Mouse (Mus musculus) kidney, adult 2 months (tissue): ENCODE measurements around the gene Ppp1r9a. TPM values are rescaled to one million over a fixed set of nuclear protein-coding genes. Genes with fewer than 3 reads are reported as not detected.

ENCODE experiments used
- DNase-seq: peaks from one replicate; pipeline ENCODE4 v3.0.0; 2021
- H3K27ac ChIP-seq: fragments of 200-500 bp; 2 replicates; pipeline ENCODE4 v1.5.1; 2012; ENCODE audit warnings: low read depth, low read length, control low read depth, inconsistent platforms; ENCODE audit not compliant: insufficient read depth
- H3K27me3 ChIP-seq: fragments of 200-500 bp; replicated peaks from 2 replicates; pipeline ENCODE4 v1.6.1; 2012; ENCODE audit warnings: mild to moderate bottlenecking, moderate library complexity, low read length, inconsistent platforms; ENCODE audit not compliant: control insufficient read depth, insufficient read depth
- H3K36me3 ChIP-seq: fragments of 200-500 bp; 2 replicates; pipeline ENCODE4 v1.6.1; 2012; ENCODE audit warnings: mild to moderate bottlenecking, moderate library complexity, low read length, inconsistent platforms; ENCODE audit not compliant: control insufficient read depth, insufficient read depth
- H3K4me1 ChIP-seq: fragments of 200-500 bp; 2 replicates; pipeline ENCODE4 v1.6.1; 2011; ENCODE audit warnings: low read length; ENCODE audit not compliant: control insufficient read depth, insufficient read depth
- H3K4me3 ChIP-seq: fragments of 200-500 bp; 2 replicates; pipeline ENCODE4 v1.5.1; 2011; ENCODE audit warnings: mild to moderate bottlenecking, low read depth, low read length, control low read depth; ENCODE audit not compliant: insufficient read depth
- CTCF ChIP-seq: fragments of 200-500 bp; conservative IDR thresholded peaks from 2 replicates; pipeline ENCODE4 v1.5.1; 2011; ENCODE audit warnings: low read depth, mild to moderate bottlenecking, control low read depth, low read length, moderate library complexity, mixed read lengths; ENCODE audit not compliant: insufficient read depth, insufficient read length
- POLR2A ChIP-seq: fragments of 200-500 bp; IDR thresholded peaks from one replicate; pipeline ENCODE4 v1.6.1; 2011; ENCODE audit warnings: low read depth, low read length, control low read depth
- WGBS: fragments of 180-500 bp; shearing (Covaris S2); methylation state at CpG from one replicate; pipeline ENCODE4 v1.1.7; 2018; 5-methylcytosine and 5-hydroxymethylcytosine counted together
- polyA plus RNA-seq: library from polyadenylated mRNA; depleted of rRNA; stranded (reverse); fragments of >200 nt; gene quantifications from 2 replicates; pipeline ENCODE4 v1.2.3, GENCODE M21; 2012

Ppp1r9a gene
- polyA plus RNA-seq, 1 experiment, result 3.0 TPM

- 92% methylated on average over 9 of the region's 9 CpGs for WGBS
These were observed 89.6 kb downstream of the Ppp1r9a start for GRCm38 (mm10) chr6:4992308-4992707.

DNA sequence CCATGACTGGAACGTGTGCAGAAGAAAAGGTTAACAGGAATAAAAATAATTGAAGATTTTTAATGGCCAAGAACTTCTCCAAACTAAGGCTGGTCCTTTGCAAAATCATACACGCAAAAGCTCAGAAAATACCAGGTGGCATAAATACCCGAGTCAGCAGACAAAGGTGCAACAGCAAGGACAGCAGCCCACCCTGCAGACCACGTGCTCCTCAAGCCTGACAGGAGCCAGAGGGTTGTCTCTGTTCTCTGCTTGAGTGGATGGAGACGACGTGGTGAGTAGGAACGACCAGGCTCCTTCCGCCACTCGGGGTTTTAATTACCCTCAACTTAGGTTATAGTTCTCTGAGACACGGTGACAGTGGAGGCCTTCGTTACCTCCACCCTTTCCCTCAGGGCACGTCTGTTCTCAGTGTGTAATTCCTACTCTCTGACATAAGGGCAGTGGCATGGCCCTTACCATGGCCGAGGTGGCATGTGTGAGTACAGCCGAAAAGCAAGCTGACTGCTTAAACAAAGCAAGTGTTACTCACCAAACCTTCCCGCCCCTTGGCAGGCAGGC lies 91.0 kb downstream of the Ppp1r9a start:
- DNase-seq, result no peak
- 59% methylated on average over 15 of the region's 15 CpGs for WGBS
- TF ChIP-seq CTCF (no peak), POLR2A (no peak)
- no peaks in the 10 kb centered on the region for H3K36me3 ChIP-seq
- H3K27me3 ChIP-seq, result no peaks in the 10 kb centered on the region; the same call in 1 of the 2 replicates
- no peak overlapping the region for H3K27ac ChIP-seq
- no peaks in the 10 kb centered on the region for H3K4me1 ChIP-seq
- H3K4me3 ChIP-seq, result no peak overlapping the region

More at GRCm38 (mm10) chr6:4992308-4992707, 89.6 kb downstream of the Ppp1r9a start:
- no peak for DNase-seq
- TF ChIP-seq POLR2A (no peak), CTCF (no peak)
- Histone ChIP-seq H3K4me3 (no peak overlapping the region), H3K36me3 (no peaks in the 10 kb centered on the region), H3K4me1 (no peaks in the 10 kb centered on the region), H3K27me3 (no peaks in the 10 kb centered on the region; the same call in 1 of the 2 replicates), H3K27ac (no peak overlapping the region)

- 68% methylated on average over 14 of the region's 14 CpGs for WGBS
- no peak for TF ChIP-seq POLR2A
- TF ChIP-seq CTCF, result no peak
- Histone ChIP-seq H3K4me3 (no peak overlapping the region), H3K36me3 (no peaks in the 10 kb centered on the region), H3K27me3 (no peaks in the 10 kb centered on the region; the same call in 1 of the 2 replicates), H3K27ac (no peak overlapping the region), H3K4me1 (no peaks in the 10 kb centered on the region)
- DNase-seq, result no peak
These were observed 91.6 kb downstream of the Ppp1r9a start for GRCm38 (mm10) chr6:4994161-4994919.

GRCm38 (mm10) chr6:4997599-4997998 lies 94.9 kb downstream of the Ppp1r9a start:
- TF ChIP-seq POLR2A, result no peak
- no peak for TF ChIP-seq CTCF
- 97% methylated on average over 6 of the region's 6 CpGs for WGBS
- no peaks in the 10 kb centered on the region for H3K4me1 ChIP-seq
- no peaks in the 10 kb centered on the region for H3K36me3 ChIP-seq
- no peak overlapping the region for H3K4me3 ChIP-seq
- no peaks in the 10 kb centered on the region for H3K27me3 ChIP-seq
- DNase-seq, result no peak
- no peak overlapping the region for H3K27ac ChIP-seq

GRCm38 (mm10) chr6:4998929-4999328 lies 96.2 kb downstream of the Ppp1r9a start:
- 92% methylated on average over 4 of the region's 4 CpGs for WGBS
- TF ChIP-seq CTCF, result no peak
- TF ChIP-seq POLR2A, result no peak
- H3K27me3 ChIP-seq, result no peaks in the 10 kb centered on the region

GRCm38 (mm10) chr6:5000788-5001187 lies 98.1 kb downstream of the Ppp1r9a start:
- WGBS, result 61% methylated on average over 8 of the region's 8 CpGs
- Histone ChIP-seq H3K27ac (no peak overlapping the region), H3K36me3 (no peaks in the 10 kb centered on the region), H3K4me3 (no peak overlapping the region), H3K4me1 (no peaks in the 10 kb centered on the region), H3K27me3 (no peaks in the 10 kb centered on the region)
- no peak for DNase-seq
- TF ChIP-seq CTCF (no peak), POLR2A (no peak)

More at GRCm38 (mm10) chr6:4998929-4999328, 96.2 kb downstream of the Ppp1r9a start:
- H3K36me3 ChIP-seq, result no peaks in the 10 kb centered on the region
- H3K27ac ChIP-seq, result no peak overlapping the region
- no peak for DNase-seq
- no peak overlapping the region for H3K4me3 ChIP-seq
- no peaks in the 10 kb centered on the region for H3K4me1 ChIP-seq

GRCm38 (mm10) chr6:5005491-5006275 lies 103.0 kb downstream of the Ppp1r9a start:
- H3K27me3 ChIP-seq, result no peaks in the 10 kb centered on the region
- no peak overlapping the region for H3K4me3 ChIP-seq
- DNase-seq, result no peak
- H3K36me3 ChIP-seq, result no peaks in the 10 kb centered on the region
- 65% methylated on average over 22 of the region's 22 CpGs for WGBS
- H3K27ac ChIP-seq, result no peak overlapping the region
- no peaks in the 10 kb centered on the region for H3K4me1 ChIP-seq
- TF ChIP-seq CTCF, result no peak
- no peak for TF ChIP-seq POLR2A
